Mouse (Mus musculus): ENCODE data around the gene Notch2.
"Not testable (repeated sequence)": the region's sequence is repeated elsewhere in the genome, so short reads cannot be mapped to it uniquely, and the experiment has no call there.

Notch2 gene

DNA sequence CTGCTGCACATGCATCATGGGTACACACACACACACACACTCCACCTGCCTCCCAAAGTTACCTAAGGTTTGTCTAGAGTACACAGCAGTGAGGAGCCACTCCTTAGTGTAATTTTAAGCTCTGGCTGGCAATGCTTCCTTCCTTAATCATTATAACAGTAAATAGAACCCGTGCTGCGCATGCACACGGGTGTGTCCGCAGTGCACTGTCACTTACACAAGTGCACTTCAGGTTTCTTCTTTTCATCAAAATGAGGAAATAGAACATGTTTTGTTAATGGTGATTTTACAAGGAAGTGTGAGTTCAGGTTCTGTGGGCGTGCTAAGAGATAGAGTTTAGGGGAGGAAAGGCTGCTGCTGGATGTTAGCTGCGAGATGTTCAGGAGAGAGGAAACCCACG, 17.8 kb downstream of the Notch2 start:
- DNase-seq (ENCODE audit: low spot score): no peak

DNA sequence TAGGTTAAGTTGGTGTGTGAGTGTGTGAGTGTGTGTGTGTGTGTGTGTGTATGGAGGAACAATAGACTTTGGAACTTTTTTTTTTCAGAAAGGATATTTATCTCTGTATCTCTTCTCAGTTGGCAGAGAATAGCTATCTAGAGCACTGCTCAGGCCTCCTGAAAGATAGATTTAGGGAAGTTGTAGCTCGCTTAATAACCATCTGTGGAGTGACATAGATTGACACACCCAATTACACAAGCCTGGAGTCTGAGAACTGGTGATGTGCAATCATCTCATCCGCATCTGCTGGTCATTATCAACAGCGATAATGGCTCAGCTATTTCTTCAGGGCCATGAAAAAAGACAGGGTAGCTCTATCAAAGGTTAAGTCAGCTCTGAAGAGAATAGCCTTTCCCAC, 18.9 kb downstream of the Notch2 start:
- no peak for DNase-seq (ENCODE audit: low spot score)

DNA sequence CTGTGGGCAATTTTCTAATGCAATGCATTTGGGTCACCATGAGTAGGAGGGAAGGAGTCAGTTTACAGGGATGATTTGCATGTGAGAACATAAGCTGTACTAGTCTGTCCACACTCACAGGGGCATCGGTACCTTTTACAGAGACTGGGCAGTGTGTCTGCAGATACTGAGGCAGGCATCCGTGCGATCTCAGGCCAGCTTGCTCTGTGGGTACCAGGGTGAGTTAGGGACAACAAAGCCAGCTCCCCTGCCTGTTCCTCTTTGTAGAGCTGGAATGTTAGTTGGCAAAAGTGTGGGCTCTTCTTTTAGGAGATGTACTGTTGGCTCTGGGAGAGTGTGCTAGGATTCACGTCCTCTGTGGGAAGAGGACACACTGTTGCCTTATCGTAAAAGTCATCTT, 19.6 kb downstream of the Notch2 start:
- no peak for DNase-seq (ENCODE audit: low spot score)

DNA sequence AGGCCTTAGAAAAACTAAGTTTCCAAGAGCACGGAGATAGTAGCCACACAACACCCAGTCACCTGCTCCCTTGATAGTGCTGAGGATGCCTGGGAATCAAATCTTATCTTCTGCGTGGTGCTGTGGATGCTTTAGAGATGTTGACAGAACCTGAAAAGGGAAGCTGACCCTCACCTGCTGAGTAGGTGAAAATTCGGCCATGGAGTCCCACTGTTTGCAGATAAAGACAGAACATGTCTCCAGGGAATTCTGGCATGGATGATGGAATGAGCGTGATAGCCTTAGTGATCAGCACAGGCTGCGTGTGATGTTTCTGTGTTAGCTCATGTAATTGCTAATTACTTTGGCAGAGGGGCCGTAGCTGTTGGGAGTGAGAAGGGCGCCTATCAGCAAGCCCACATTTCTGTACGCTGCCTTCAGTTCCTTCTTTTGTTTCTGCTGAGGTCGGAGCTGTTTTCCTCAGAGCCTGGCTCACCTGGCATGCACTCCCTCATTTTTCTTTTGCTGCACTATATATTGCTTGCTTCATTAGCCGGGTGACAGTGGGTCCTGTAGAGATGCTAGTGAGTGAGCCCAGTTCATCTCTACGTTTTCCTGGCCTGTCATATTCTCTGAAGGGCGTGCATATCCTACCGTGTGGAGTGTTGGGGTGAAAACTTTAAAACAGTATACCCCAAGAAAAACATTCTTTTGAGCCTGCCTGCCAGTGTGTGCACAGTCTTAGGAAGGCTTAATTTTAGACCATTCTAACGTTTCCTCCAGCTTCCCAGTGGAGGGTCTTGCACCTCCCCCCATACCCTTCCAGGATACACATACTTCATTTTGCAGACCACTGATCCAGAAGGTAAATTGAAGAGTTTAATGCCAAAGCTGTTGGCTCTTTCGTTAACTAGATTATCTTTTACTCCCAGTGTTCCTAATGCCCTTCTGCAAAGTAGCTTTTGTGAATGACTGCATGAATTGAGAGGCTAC, 21.6 kb downstream of the Notch2 start:
- no peak for DNase-seq (ENCODE audit: low spot score)

- DNase-seq (ENCODE audit: low spot score): no peak
These were observed 22.8 kb downstream of the Notch2 start for GRCm38 (mm10) chr3:98036161-98036560.

DNA sequence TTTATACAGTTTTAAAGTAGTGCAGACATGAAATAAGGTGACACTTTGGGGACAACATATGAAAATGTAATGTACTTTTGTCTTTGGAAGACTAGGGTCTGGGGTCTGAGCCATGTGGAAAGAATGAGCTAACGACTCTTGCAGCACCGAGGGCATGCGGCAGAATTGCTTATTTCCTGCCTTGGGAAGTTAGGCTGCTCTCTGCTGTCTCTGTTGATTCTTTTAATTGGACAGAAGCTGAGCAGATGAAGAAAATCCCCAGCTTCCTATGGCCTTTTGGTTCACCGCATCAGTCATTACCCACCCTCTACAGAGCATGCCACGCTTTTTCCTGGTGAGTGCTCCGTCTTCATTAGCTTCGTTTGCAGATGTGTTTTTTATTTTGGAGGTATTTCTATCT, 23.8 kb downstream of the Notch2 start:
- DNase-seq (ENCODE audit: low spot score): no peak

DNA sequence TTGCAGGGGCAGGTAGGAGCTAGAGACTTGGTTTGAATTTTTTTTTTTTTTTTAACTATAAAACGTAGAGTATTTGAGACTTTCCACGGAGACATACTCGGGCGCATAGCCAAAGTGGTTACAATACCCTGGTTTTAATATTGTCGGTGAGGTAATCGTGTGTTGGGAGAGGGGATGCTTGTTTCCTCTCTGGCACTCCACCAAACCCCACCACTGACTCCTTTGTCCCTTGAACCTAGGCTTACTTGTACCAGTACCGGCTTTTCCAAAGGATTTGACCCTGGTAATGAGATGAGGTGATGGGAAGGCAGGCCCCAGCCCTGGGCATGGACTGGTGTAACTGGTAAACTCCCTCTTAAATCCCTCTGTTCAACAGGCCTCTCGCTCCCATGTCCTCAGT, 25.3 kb downstream of the Notch2 start:
- no peak for DNase-seq (ENCODE audit: low spot score)

GRCm38 (mm10) chr3:98039223-98039622, 25.9 kb downstream of the Notch2 start:
- DNase-seq (ENCODE audit: low spot score): no peak

DNA sequence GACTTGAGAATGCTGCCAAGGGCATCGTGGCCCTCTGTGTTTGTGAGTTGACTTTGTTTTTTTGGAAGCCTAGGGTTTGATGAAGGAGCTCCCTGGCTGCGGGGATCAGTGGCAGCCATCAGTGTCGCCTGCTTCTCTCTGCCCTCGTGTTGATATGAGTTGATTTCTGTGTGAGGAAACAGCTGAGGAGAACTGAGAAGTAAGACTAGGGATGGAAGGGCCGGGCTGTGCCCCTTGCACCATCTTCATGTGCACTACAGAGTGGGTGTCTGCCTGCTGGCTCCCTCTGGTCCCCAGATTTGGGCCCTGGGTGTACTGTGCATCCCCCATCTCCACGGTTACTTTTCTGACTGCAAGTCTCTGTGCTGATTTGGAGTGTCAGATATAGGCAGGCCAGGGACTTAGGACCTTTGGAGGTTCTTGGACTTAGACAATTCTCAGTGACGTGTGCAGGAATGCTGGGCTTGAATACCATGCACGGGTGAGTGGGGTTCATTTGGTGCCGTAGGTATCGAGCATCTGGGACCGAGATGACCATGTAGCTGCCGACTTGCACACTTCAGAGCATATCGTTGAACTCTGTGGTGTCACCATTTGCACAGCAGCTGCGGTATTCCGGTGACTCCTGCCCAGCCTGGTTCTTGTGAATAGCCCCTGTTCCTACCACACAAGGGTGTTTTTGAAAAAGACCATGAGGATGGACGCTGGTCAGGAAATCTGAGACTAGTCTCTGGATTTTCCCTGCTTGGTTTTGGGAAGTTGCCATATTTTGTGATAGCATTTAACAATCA, 26.5 kb downstream of the Notch2 start:
- no peak for DNase-seq (ENCODE audit: low spot score)

- no peak for DNase-seq (ENCODE audit: low spot score)
These were observed 27.5 kb downstream of the Notch2 start for GRCm38 (mm10) chr3:98040836-98041235.

DNA sequence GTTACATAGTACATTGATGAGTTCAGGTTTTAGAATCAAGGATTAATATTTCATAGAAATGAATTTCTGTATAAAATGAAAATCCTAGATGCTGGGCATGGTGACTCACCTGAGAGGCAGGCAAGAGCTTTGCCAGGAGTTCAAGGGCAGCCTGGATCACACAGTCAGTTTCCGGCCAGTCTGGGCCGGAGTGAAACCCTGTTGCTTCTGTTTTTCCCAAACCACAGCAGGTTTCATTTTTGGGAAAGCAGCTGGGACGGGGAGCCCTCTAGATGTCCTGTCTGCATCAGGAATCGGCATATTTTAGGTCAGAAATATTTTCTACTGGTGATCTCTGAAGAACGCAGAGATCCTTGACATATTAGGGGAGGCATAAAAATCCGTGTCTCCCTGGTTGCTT, 29.0 kb downstream of the Notch2 start:
- DNase-seq (ENCODE audit: low spot score): no peak

DNA sequence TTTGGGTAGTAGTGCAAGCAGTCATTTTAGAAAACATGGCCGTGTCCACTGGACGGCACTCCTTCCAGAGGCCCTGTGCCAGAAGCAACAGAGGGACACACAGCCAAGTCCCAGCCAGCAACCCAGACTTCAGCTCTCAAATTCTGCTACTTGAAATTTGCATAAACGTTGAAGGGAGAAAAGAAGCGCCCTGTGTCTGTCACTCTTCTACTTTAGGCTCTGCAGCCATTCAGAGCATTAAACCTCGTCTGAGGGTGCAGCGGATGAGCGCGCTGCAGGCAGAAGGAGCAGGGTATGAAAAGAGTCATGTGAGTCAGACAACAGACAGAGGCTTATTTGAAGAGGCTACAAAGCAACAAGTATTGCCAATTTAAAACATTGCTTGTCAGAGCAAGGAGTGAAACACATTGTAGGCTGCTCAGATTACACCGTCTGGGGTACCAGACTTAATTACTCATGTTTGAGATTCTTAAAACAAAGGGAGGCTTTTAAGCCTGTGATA, 29.7 kb downstream of the Notch2 start:
- DNase-seq (ENCODE audit: low spot score): no peak

GRCm38 (mm10) chr3:98043669-98044068, 30.3 kb downstream of the Notch2 start:
- DNase-seq (ENCODE audit: low spot score): no peak

DNA sequence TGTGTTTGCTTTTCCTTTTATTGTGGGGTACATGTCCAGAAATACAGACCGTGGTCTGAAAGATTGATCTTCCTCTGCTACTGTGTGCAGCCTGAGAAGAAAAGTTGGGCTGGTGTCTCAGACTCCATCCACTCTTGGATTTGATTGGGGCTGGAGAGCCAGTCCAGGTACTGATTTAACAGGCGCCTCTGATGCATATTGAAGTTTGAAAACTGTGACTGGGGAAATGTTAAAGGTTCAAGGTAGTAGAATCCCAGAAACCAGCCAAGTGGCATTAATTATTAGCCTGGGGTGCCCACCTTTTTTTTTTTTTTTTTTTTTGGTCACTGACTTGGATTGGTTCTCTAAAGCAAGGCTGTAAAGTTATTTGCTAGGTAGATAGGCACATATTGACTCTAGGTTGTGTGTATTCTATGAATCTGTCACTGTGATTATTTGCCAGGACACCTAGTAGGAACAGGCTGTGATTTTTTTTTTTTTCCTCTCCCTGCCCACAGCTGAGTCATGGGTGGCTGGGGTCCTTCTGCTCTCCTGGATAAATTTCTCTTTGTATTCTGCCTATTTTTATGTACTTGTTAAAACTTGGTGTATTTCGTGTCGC, 31.5 kb downstream of the Notch2 start:
- DNase-seq (ENCODE audit: low spot score): no peak

DNA sequence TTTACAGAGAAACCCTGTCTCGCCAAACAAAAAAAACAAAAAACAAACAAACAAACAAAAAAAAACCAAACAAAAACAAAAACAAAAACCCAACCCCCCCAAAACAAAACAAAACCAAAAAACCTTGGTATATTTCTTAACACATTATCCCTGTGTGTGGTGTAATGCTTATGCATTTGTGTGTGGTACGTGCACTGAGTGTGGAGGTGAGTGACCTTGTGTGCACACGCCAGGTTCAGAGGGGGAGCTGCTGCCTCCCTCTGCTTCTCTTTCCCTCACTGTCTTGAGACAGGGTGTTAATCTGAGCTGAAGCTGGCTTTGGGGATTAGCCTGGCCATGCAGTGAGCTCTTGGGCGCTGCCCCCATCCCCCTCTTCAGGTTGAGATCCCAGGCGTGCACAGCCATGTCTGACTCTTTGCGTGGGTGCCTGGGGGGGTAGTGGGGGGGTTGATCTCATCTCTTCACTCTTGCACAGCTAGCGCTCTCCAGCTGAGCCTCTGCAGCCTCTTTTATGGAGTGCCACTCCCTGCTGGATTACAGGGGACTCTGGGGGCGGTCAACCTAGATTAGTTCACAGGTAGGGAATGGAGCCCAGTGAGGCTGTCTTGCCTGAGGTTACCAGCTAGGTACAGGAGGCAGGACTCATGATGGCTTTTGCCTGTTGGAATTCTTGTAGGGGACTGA, 32.3 kb downstream of the Notch2 start:
- DNase-seq (ENCODE audit: low spot score): no peak

DNA sequence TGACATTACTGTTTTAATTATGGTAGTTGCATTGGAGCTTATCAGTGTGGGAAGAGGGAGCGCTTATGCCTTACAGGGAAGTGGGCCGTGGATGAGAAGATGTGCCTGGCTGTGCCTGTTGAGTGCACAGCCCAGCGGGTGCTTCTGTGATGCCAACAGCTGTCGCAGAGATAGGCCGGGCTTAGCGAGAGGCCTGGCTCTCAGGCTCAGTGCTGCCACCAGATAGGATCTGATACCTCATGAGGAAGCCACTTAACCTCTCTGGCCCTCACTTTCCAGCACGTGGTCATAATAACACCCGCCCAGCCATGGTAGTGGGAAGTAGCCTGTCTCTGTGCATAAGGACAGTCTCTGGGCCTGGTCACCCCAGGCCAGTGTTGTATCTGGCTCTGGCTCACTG, 33.0 kb downstream of the Notch2 start:
- DNase-seq (ENCODE audit: low spot score): no peak

GRCm38 (mm10) chr3:98049671-98050070, 36.3 kb downstream of the Notch2 start:
- DNase-seq (ENCODE audit: low spot score): no peak

DNA sequence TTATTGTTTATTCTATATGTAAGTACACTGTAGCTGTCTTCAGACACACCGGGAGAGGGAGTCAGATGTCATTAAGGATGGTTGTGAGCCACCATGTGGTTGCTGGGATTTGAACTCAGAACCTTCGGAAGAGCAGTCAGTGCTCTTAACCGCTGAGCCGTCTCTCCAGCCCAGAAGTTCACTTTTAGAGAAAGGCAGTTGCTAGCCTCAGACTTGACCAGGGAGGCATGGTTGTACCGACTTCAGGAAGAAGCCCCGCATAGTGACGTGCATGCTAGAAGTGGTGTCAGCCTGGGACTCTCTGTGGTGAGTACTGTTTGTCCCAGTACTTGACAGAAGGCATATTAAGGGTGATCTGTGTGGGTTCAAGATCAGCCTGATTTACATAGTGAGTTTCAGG, 36.8 kb downstream of the Notch2 start:
- not testable (repeated sequence) for DNase-seq (ENCODE audit: low spot score)

DNA sequence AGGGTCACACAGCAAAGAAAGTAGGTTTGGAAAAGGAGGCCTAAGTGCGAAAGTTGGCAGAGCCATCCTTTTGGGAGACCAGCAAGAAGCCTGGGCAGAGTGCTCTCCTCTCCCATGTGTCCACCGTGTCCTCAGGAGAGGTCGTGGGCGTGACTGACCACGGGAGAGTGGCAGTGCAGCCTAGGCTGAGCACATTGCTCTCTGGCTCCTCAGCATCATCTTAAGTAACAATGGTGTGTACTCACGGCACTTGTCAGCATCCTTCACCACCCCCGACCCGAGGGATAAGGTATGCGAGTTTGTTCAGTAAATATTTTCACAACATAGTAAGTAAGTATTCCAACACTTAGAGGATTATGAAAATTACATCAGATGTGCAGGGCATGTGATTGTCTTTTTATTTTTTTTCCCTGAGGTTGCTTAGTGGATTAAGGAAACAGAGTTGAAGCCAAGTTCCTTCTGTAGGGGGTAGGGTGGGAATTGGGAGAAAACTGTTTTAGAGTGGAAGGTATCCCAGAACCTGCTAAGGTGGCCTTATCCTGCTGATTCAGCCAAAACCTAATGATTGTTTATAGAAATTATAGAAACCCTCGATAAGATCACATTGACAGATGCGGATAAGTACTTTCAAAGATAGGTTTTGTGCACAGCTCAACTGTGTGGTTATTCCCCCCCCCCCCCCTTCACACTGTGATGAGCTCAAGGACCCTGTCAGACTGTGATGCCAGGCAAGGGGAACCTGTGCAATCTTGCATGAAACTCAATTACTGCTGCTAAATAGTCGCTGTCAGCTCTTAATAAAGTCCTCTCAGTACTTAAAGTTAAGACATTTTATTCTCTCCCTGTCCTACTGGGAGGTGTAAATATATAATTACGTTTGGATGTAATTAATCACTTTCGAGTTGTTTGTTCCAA, 37.4 kb downstream of the Notch2 start:
- DNase-seq (ENCODE audit: low spot score): no peak

DNA sequence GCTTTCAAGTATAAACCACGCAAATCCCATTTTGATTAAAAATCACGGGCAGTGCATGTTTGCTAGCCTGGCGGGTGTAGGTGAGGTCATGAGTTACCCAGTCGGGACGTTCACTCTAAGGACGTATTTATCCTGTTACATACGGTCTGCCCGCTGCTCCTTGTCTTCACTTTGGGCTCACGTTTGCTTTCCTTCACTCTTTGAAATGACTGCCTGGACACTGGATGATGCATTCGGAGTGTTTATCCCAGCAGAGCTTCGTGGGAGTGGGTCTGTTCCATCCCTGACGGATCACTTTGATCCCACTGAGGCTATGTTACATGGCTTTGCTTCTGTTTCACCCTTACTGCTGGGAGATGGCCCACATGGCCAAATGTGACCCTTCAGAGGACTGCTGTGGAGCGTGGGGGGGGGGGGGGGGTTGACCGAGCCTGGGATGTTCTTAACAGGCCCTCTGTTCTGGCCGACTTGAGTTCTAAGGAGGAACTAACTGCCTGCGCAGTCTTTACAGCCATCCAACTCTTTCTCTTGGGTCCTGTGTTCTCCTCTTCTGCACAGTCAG, 38.2 kb downstream of the Notch2 start:
- DNase-seq (ENCODE audit: low spot score): no peak
